Mouse (Mus musculus) embryonic facial prominence, embryonic 11.5 days (tissue): ENCODE results near the gene Aprt. TPM values are rescaled to one million over a fixed set of nuclear protein-coding genes. Genes with fewer than 3 reads are reported as not detected.

Experiments
- ATAC-seq: fragments of 200-750 bp; cut with Nextera tagmentation; replicated peaks from 2 replicates; pipeline ENCODE4 v1.8.0; 2017; ENCODE audit warnings: low read depth; ENCODE audit not compliant: insufficient number of reproducible peaks, low FRiP score, low TSS enrichment
- DNase-seq: peaks from one replicate; pipeline ENCODE4 v3.0.0-alpha.2; 2015; ENCODE audit warnings: low spot score
- H3K27ac ChIP-seq: fragments of 300-500 bp; sonication (generic); replicated peaks from 2 replicates; pipeline ENCODE4 v1.5.1; 2014; ENCODE audit warnings: mild to moderate bottlenecking, low read depth, low read length, control low read depth
- H3K27me3 ChIP-seq: fragments of 300-500 bp; sonication (generic); 2 replicates; pipeline ENCODE4 v1.6.1; 2014; ENCODE audit warnings: mild to moderate bottlenecking, low read length, moderate library complexity, mixed read lengths; ENCODE audit not compliant: control insufficient read depth, insufficient read depth
- H3K36me3 ChIP-seq: fragments of 300-500 bp; sonication (generic); replicated peaks from 2 replicates; pipeline ENCODE4 v1.6.1; 2014; ENCODE audit warnings: low read depth, mild to moderate bottlenecking, low read length, moderate library complexity, mixed read lengths; ENCODE audit not compliant: control insufficient read depth, insufficient read depth
- H3K4me1 ChIP-seq: fragments of 300-500 bp; sonication (generic); 2 replicates; pipeline ENCODE4 v1.6.1; 2014; ENCODE audit warnings: low read length, mixed read lengths; ENCODE audit not compliant: control insufficient read depth, insufficient read depth
- H3K4me2 ChIP-seq: fragments of 300-500 bp; sonication (generic); 2 replicates; pipeline ENCODE4 v1.6.1; 2014; ENCODE audit warnings: low read depth, mild to moderate bottlenecking, control low read depth, low read length, moderate library complexity
- H3K4me3 ChIP-seq: fragments of 300-500 bp; sonication (generic); 2 replicates; pipeline ENCODE4 v1.5.1; 2014; ENCODE audit warnings: low read depth, low read length, control low read depth
- H3K9ac ChIP-seq: fragments of 300-500 bp; sonication (generic); replicated peaks from 2 replicates; pipeline ENCODE4 v1.6.1; 2014; ENCODE audit warnings: mild to moderate bottlenecking, control low read depth, low read length
- H3K9me3 ChIP-seq: fragments of 300-500 bp; sonication (generic); replicated peaks from 2 replicates; pipeline ENCODE4 v1.6.1; 2016; ENCODE audit warnings: mild to moderate bottlenecking, low read length, inconsistent platforms, mixed read lengths; ENCODE audit not compliant: control insufficient read depth
- WGBS: fragments of 180-500 bp; shearing (Covaris S2); extraction: QIAGEN DNeasy Blood & Tissue Kit; methylation state at CpG from one replicate; pipeline ENCODE4 v1.1.7; 2014; 5-methylcytosine and 5-hydroxymethylcytosine counted together
- polyA plus RNA-seq: library from polyadenylated mRNA; unstranded; fragments of >200 nt; fragmentation: Nextera tagmentation; extraction: Ambion mirVana; gene quantifications from 2 replicates; pipeline ENCODE4 v1.2.1, GENCODE M21; 2014

Gene Aprt
- polyA plus RNA-seq, 1 experiment from 2014 or later = 246 TPM

- H3K4me2 ChIP-seq = no peak overlapping the region
- DNase-seq = peak; percentile 88
- no peaks in the 10 kb centered on the region for H3K27me3 ChIP-seq
- no peak; the same call in 1 of the 2 replicates for ATAC-seq
- H3K4me3 ChIP-seq = no peak overlapping the region
- peaks cover 3% of the 10 kb centered on the region; the same call in 1 of the 2 replicates for H3K4me1 ChIP-seq
- H3K36me3 ChIP-seq = no peaks in the 10 kb centered on the region
- no peak overlapping the region for H3K27ac ChIP-seq
- WGBS = 30% methylated on average over 5 of the region's 7 CpGs
- no peak overlapping the region for H3K9ac ChIP-seq
- no peaks in the 10 kb centered on the region for H3K9me3 ChIP-seq
Measured at GRCm38 (mm10) chr8:122617947-122618546, 41.3 kb upstream of the Aprt start.

DNA sequence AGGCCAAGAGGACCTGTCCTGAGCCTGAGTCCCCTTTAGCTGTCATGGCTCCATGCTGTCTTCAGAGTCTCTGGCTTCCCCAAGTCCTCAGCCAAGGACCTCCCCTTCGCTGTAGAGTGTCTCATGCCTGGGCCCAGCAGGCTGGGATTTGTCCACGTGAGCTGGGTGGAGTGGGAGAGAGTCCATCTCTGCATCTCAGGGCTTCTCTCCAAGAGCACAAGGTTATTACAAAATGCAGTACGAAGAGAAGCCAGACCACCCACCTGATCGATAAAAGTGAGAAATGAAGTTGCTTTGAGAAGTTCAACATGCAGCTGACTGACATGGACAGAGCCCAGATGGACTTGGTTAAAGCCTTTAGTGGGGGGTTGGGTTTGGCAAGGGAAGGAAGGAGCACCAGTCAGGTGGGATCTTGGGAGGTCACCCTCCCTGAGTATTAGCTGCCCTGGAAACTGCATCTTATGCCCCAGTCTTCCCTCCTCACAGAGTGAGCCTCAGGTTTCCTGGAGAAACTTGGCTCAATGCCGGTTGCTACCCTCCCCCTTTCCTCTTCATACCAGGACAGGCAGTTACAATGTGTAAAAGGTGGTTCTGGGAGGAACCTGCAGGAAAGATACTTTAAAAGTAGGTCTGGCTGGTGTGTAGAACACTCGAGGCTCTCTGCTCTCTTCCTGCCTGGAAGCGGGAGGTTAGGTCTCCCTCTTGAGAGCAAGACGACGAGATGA, 39.6 kb upstream of the Aprt start:
- WGBS = 68% methylated on average over 9 of the region's 9 CpGs
- no peaks in the 10 kb centered on the region for H3K9me3 ChIP-seq
- no peaks in the 10 kb centered on the region for H3K27me3 ChIP-seq
- 0 out of 2 replicates have a peak overlapping the region, but pooled peaks have one; percentile 35 for H3K27ac ChIP-seq
- ATAC-seq (no peak), DNase-seq (no peak)
- no peak overlapping the region for H3K4me3 ChIP-seq
- peaks cover 3% of the 10 kb centered on the region; the same call in 1 of the 2 replicates for H3K4me1 ChIP-seq
- H3K36me3 ChIP-seq = no peaks in the 10 kb centered on the region
- H3K9ac ChIP-seq = no peak overlapping the region
- H3K4me2 ChIP-seq = no peak overlapping the region

- Histone ChIP-seq H3K9me3 (no peaks in the 10 kb centered on the region), H3K27ac (peak within 1 kb of the TSS; percentile 11; the same call in 1 of the 2 replicates), H3K4me2 (peak within 1 kb of the TSS; percentile 90), H3K27me3 (no peaks in the 10 kb centered on the region), H3K4me1 (0 out of 2 replicates have a peak, but pooled peaks cover 2% of the 10 kb centered on the region), H3K4me3 (peak within 1 kb of the TSS; percentile 63), H3K9ac (peak within 1 kb of the TSS; percentile 70), H3K36me3 (no peaks in the 10 kb centered on the region)
- ATAC-seq = peak; percentile 88
- under 1% methylated on average over 47 of the region's 57 CpGs for WGBS
- peak; percentile 99 for DNase-seq
Measured at GRCm38 (mm10) chr8:122611295-122612133, 34.8 kb upstream of the Aprt start, which contains the start of the genes Galns and Trappc2l. Galns (minus strand) TSS chr8:122611463. Trappc2l (plus strand) TSS chr8:122611640.

GRCm38 (mm10) chr8:122610612-122611277, 34.0 kb upstream of the Aprt start:
- peak overlapping the region; percentile 63 for H3K4me3 ChIP-seq
- 0 out of 2 replicates have a peak, but pooled peaks cover 2% of the 10 kb centered on the region for H3K4me1 ChIP-seq
- DNase-seq = no peak
- H3K9ac ChIP-seq = peak overlapping the region; percentile 63
- H3K4me2 ChIP-seq = peak overlapping the region; percentile 90
- 0 out of 2 replicates have a peak overlapping the region, but pooled peaks have one; percentile 11 for H3K27ac ChIP-seq
- H3K9me3 ChIP-seq = no peaks in the 10 kb centered on the region
- no peak; the same call in none of the 2 replicates for ATAC-seq
- no peaks in the 10 kb centered on the region for H3K27me3 ChIP-seq
- H3K36me3 ChIP-seq = no peaks in the 10 kb centered on the region
- 4% methylated on average over 20 of the region's 20 CpGs for WGBS

DNA sequence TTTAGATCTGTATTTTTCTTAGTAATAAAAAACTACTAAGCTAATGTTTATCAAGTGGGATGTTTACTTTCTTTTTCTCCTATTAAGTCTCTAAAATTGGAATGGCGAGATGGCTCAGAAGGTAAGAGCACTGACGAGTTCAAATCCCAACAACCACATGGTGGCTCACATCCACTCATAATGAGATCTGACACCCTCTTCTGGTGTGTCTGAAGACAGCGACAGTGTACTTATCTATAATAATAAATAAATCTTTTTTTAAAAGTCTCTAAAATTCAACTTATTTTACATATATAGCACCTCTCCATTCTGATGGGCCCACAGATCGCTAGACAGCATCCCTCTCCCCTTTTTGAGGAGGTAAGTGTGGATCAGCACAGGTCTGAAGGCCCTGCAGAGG, 33.5 kb upstream of the Aprt start:
- Histone ChIP-seq H3K9ac (no peak overlapping the region), H3K4me3 (no peak overlapping the region), H3K27ac (no peak overlapping the region), H3K9me3 (no peaks in the 10 kb centered on the region), H3K4me2 (no peak overlapping the region), H3K27me3 (no peaks in the 10 kb centered on the region), H3K4me1 (0 out of 2 replicates have a peak, but pooled peaks cover 2% of the 10 kb centered on the region), H3K36me3 (no peaks in the 10 kb centered on the region)
- no peak for ATAC-seq
- 57% methylated on average over 4 of the region's 4 CpGs for WGBS
- DNase-seq = no peak

DNA sequence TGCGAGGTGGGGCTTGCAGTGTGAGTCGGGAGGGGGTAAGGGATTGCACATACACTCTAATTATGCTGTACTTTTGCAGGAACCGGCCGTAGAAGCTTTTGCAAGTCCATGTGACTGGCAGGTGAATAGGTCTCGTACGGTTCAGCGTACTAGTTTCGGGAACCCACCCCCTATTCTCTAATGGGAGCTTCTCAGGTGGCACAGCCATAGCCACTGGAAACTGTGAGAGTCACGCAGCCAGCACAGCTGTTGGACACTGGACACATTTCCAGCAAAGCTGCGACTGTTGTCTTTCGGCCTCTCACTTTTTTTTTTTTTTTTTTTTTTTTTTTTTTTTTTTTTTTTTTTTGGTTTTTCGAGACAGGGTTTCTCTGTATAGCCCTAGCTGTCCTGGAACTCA, 30.1 kb upstream of the Aprt start:
- ATAC-seq (no peak), DNase-seq (no peak)
- Histone ChIP-seq H3K27me3 (no peaks in the 10 kb centered on the region), H3K36me3 (no peaks in the 10 kb centered on the region), H3K4me2 (no peak overlapping the region), H3K9me3 (no peaks in the 10 kb centered on the region), H3K4me1 (0 out of 2 replicates have a peak, but pooled peaks cover 2% of the 10 kb centered on the region), H3K9ac (no peak overlapping the region), H3K4me3 (no peak overlapping the region), H3K27ac (no peak overlapping the region)
- 80% methylated on average over 11 of the region's 12 CpGs for WGBS

DNA sequence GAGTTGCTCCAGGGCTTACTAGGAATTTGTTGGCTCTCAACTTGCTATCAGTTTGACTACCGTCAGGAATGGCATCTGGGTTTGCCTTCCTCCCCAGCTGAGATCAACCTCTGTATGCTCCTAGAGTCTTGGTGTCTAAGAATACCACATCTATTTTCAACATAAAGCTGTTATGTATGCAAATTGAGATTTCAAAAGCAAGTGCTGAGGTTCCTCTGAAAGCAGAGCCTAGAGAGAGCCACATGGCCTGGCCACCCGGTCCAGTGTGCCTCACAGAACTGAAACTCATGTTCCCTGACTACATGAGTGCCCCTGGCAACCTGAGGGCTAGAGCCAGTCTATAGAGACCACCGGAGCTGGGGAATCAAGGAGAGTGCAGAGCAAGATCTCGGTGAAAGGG, 28.7 kb upstream of the Aprt start:
- Histone ChIP-seq H3K4me2 (no peak overlapping the region), H3K9ac (no peak overlapping the region), H3K36me3 (no peaks in the 10 kb centered on the region), H3K4me1 (no peaks in the 10 kb centered on the region), H3K27ac (no peak overlapping the region), H3K27me3 (no peaks in the 10 kb centered on the region), H3K9me3 (no peaks in the 10 kb centered on the region), H3K4me3 (no peak overlapping the region)
- ATAC-seq = no peak
- DNase-seq = no peak
- WGBS = 84% methylated on average over 4 of the region's 4 CpGs
